Mouse (Mus musculus) bone marrow, adult 2 months (tissue): ENCODE results near the gene Ktn1.

ENCODE experiments used
- CTCF ChIP-seq: fragments of 200-500 bp; IDR thresholded peaks from 2 replicates; pipeline ENCODE4 v1.5.1; 2011; ENCODE audit warnings: low read length, control low read depth; ENCODE audit not compliant: control insufficient read depth, insufficient read depth
- POLR2A ChIP-seq: fragments of 200-500 bp; IDR thresholded peaks from 2 replicates; pipeline ENCODE4 v1.6.1; 2011; ENCODE audit warnings: low read depth, mild to moderate bottlenecking, control low read depth, low read length, borderline replicate concordance; ENCODE audit not compliant: control insufficient read depth

DNA sequence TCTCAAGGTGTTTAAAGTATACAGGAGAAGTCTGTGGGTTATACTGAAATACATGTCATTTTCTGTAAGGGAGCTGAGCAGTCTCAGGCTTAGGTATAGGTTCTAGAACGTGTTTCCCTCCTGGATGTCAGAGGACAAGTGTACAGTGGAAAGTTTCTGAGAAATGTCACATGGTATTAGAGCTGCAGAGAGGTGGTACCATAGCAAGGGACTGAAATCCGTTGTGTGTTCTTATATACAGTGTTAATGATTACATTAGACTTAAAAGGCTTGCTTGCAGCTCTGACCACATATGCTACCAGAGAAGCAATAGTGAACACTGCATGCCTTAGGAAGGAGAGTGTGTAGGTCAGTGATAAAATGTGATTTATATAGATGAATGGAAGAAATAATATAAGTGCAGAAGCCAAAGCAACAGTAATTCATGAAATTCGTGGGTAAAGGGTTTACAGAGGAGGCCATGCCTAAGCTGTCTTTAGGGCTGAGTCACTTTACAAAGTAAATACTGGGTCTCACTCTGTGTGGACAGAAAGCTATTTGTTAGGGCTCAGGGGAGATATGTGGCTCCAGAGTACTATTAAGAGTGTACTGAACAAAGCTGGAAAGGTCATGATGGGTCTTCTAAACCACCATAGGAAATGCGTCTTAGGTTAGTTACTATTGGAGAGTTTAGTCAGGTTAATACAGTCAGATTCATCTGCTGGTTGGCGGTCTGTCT lies 17.0 kb downstream of the Ktn1 start:
- TF ChIP-seq POLR2A, result no peak
- no peak for TF ChIP-seq CTCF
